Mouse (Mus musculus): ENCODE measurements around the gene Spag8.

DNA sequence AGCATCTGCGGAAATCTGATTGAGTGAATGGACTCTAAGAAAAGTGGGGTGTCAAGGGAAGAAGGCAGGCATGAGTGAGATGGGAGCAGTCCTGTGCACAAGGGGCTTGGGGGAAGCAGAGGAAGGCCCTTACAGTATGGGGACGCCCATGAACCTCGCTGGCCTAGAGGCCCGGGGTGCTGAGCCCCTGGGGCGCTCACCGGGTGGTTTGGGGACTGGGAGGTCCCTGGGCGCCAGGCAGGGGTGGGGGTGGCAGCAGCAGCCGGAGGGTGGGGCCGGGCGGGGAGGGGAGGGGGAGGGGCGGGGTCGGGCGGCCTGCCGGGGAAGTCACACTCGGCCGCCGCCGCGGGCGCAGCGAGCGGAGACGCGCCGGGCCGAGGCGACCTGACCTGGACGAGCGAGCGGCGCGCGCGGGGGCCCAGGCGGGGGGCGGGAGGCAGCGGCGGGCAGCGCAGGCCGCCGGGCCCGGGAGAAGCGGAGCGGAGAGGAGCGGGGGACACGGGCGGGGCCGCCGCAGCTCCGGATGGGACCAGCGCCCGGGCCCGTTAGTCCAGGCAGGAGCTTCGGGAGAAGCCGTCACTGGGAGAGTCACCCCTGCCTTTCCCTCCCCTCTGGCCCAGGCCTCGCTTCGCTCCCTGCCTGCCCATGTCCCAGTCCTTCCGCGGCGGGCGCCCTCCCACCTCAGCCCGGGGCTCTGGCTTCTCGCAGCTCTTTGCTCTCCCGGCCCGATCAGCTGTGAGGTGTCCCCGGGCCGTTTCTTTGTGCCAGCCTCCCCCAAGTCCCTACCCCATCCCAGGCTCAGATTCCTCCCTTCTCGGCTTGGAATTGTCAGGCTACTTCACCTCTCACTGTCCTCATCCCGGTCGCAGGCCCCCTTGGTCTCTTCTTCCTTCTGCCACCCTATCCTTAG is 22.1 kb downstream of the Spag8 start, which contains the start of gene Npr2:
- no peak for TF ChIP-seq POLR2A (IDR thresholded peaks at IDR 0.05; ENCODE audit: insufficient read depth, low read length)
- TF ChIP-seq EP300 (IDR thresholded peaks at IDR 0.05; ENCODE audit: insufficient read depth, low read depth, low read length): no peak
- TF ChIP-seq CTCF (IDR thresholded peaks at IDR 0.05; ENCODE audit: low read depth, low read length): no peak

Measured in ES-Bruce4 (cell line).